Mouse (Mus musculus) erythroblast, embryonic 14.5 days (primary cell): Measurements from ENCODE around the gene Fam124b.

Source experiments
- GATA1 ChIP-seq: IDR thresholded peaks from 2 replicates; pipeline ENCODE4 v1.6.1; 2012; ENCODE audit warnings: low read length, inconsistent platforms, mixed read lengths
- TAL1 ChIP-seq: IDR thresholded peaks from 3 replicates; pipeline ENCODE4 v1.6.1; 2012; ENCODE audit warnings: low read length, inconsistent platforms, mixed read lengths

GRCm38 (mm10) chr1:80260443-80260842 lies 42.2 kb upstream of the Fam124b start:
- no peak for TF ChIP-seq TAL1
- TF ChIP-seq GATA1, result no peak
